Mouse (Mus musculus) adrenal gland, postnatal 14 days (tissue): ENCODE measurements around the gene Brd7. TPM values are rescaled to one million over a fixed set of nuclear protein-coding genes. Genes with fewer than 3 reads are reported as not detected.

Source experiments
- DNase-seq: peaks from one replicate; pipeline ENCODE4 v3.0.0; 2021; ENCODE audit warnings: mixed read lengths
- total RNA-seq: library from RNA; stranded (reverse); gene quantifications from 2 replicates; pipeline ENCODE4 v1.2.3, GENCODE M21; 2021

Brd7 gene
- total RNA-seq, 1 experiment from 2014 or later, result 96.5 TPM

- DNase-seq, result no peak
Measured at GRCm38 (mm10) chr8:88309881-88310280, 52.1 kb downstream of the Brd7 start.

- no peak for DNase-seq
Measured at GRCm38 (mm10) chr8:88309274-88309873, 52.6 kb downstream of the Brd7 start.

GRCm38 (mm10) chr8:88307736-88308135, 54.3 kb downstream of the Brd7 start:
- no peak for DNase-seq

GRCm38 (mm10) chr8:88306511-88306910, 55.5 kb downstream of the Brd7 start:
- DNase-seq, result peak; percentile 55

- no peak for DNase-seq
Measured at GRCm38 (mm10) chr8:88305814-88306213, 56.2 kb downstream of the Brd7 start.

- no peak for DNase-seq
Measured at GRCm38 (mm10) chr8:88301589-88302437, 60.2 kb downstream of the Brd7 start.

- no peak for DNase-seq
Measured at GRCm38 (mm10) chr8:88299907-88300603, 61.9 kb downstream of the Brd7 start.

GRCm38 (mm10) chr8:88298733-88299103, 63.3 kb downstream of the Brd7 start:
- DNase-seq, result no peak

GRCm38 (mm10) chr8:88297976-88298732, 63.8 kb downstream of the Brd7 start:
- DNase-seq, result peak; percentile 43

- no peak for DNase-seq
Measured at GRCm38 (mm10) chr8:88294977-88295376, 67.0 kb downstream of the Brd7 start.

- no peak for DNase-seq
Measured at GRCm38 (mm10) chr8:88293590-88294356, 68.2 kb downstream of the Brd7 start.

GRCm38 (mm10) chr8:88292926-88293325, 69.1 kb downstream of the Brd7 start:
- no peak for DNase-seq

GRCm38 (mm10) chr8:88291305-88291690, 70.7 kb downstream of the Brd7 start:
- DNase-seq, result no peak

- no peak for DNase-seq
Measured at GRCm38 (mm10) chr8:88290326-88291304, 71.4 kb downstream of the Brd7 start.

GRCm38 (mm10) chr8:88289901-88290300, 72.1 kb downstream of the Brd7 start:
- no peak for DNase-seq

- DNase-seq, result peak; percentile 43
Measured at GRCm38 (mm10) chr8:88288622-88289242, 73.3 kb downstream of the Brd7 start.

- peak; percentile 24 for DNase-seq
Measured at GRCm38 (mm10) chr8:88286421-88286960, 75.5 kb downstream of the Brd7 start.

- DNase-seq, result peak; percentile 54
Measured at GRCm38 (mm10) chr8:88285469-88286356, 76.3 kb downstream of the Brd7 start.
